Mouse (Mus musculus): Measurements from ENCODE around the gene Srbd1. TPM values are rescaled to one million over a fixed set of nuclear protein-coding genes. Genes with fewer than 3 reads are reported as not detected.

Srbd1 gene
- polyA plus RNA-seq, 1 experiment from 2014 or later: 10.1 TPM

GRCm38 (mm10) chr17:86166567-86167319 lies 21.8 kb upstream of the Srbd1 start:
- WGBS: under 1% methylated on average over 46 of the region's 46 CpGs
- DNase-seq (peak; percentile 90), ATAC-seq (ENCODE audit: insufficient read depth) (peak; percentile 62)
- H3K4me1 ChIP-seq (ENCODE audit: insufficient read depth): peaks cover 24% of the 10 kb centered on the region
- peak overlapping the region; percentile 99 for H3K27ac ChIP-seq (ENCODE audit: low read depth)
- no peaks in the 10 kb centered on the region for H3K36me3 ChIP-seq (ENCODE audit: insufficient read depth)
- H3K27me3 ChIP-seq (ENCODE audit: insufficient read depth, low read length): no peaks in the 10 kb centered on the region
- peak overlapping the region; percentile 83 for H3K9ac ChIP-seq
- peak overlapping the region; percentile 96 for H3K4me2 ChIP-seq
- no peaks in the 10 kb centered on the region for H3K9me3 ChIP-seq (ENCODE audit: low read depth, low read length)
- peak overlapping the region; percentile 75 for H3K4me3 ChIP-seq (ENCODE audit: low read depth, low read length)
- no peak for TF ChIP-seq CTCF (IDR thresholded peaks at IDR 0.05; ENCODE audit: low read depth)

- peak overlapping the region; percentile 75 for H3K4me3 ChIP-seq (ENCODE audit: low read depth, low read length)
Measured at GRCm38 (mm10) chr17:86166051-86166566, 21.1 kb upstream of the Srbd1 start.

GRCm38 (mm10) chr17:86164416-86164815 lies 19.4 kb upstream of the Srbd1 start:
- Histone ChIP-seq H3K27ac (ENCODE audit: low read depth) (no peak overlapping the region), H3K4me3 (ENCODE audit: low read depth, low read length) (no peak overlapping the region), H3K9ac (no peak overlapping the region), H3K9me3 (ENCODE audit: low read depth, low read length) (no peaks in the 10 kb centered on the region), H3K4me1 (ENCODE audit: insufficient read depth) (peaks cover 9% of the 10 kb centered on the region), H3K27me3 (ENCODE audit: insufficient read depth, low read length) (no peaks in the 10 kb centered on the region), H3K4me2 (no peak overlapping the region), H3K36me3 (ENCODE audit: insufficient read depth) (no peaks in the 10 kb centered on the region)
- ATAC-seq (ENCODE audit: insufficient read depth): no peak
- no peak for TF ChIP-seq CTCF (IDR thresholded peaks at IDR 0.05; ENCODE audit: low read depth)
- DNase-seq: no peak
- WGBS: 62% methylated on average over 7 of the region's 7 CpGs

More at GRCm38 (mm10) chr17:86166051-86166566, 21.1 kb upstream of the Srbd1 start:
- peak overlapping the region; percentile 83 for H3K9ac ChIP-seq
- H3K27ac ChIP-seq (ENCODE audit: low read depth): peak overlapping the region; percentile 99
- H3K9me3 ChIP-seq (ENCODE audit: low read depth, low read length): no peaks in the 10 kb centered on the region
- peaks cover 24% of the 10 kb centered on the region for H3K4me1 ChIP-seq (ENCODE audit: insufficient read depth)
- no peak for DNase-seq
- 2% methylated on average over 19 of the region's 19 CpGs for WGBS
- H3K4me2 ChIP-seq: peak overlapping the region; percentile 96
- H3K27me3 ChIP-seq (ENCODE audit: insufficient read depth, low read length): no peaks in the 10 kb centered on the region
- H3K36me3 ChIP-seq (ENCODE audit: insufficient read depth): no peaks in the 10 kb centered on the region
- ATAC-seq (ENCODE audit: insufficient read depth): no peak
- no peak for TF ChIP-seq CTCF (IDR thresholded peaks at IDR 0.05; ENCODE audit: low read depth)

- no peaks in the 10 kb centered on the region for H3K4me1 ChIP-seq (ENCODE audit: insufficient read depth)
- TF ChIP-seq CTCF (IDR thresholded peaks at IDR 0.05; ENCODE audit: low read depth): no peak
- WGBS: 67% methylated on average over 15 of the region's 15 CpGs
- H3K36me3 ChIP-seq (ENCODE audit: insufficient read depth): no peaks in the 10 kb centered on the region
- H3K27me3 ChIP-seq (ENCODE audit: insufficient read depth, low read length): no peaks in the 10 kb centered on the region
- H3K4me3 ChIP-seq (ENCODE audit: low read depth, low read length): no peak overlapping the region
- no peak overlapping the region for H3K9ac ChIP-seq
- no peaks in the 10 kb centered on the region for H3K9me3 ChIP-seq (ENCODE audit: low read depth, low read length)
- DNase-seq (no peak), ATAC-seq (ENCODE audit: insufficient read depth) (no peak)
- H3K27ac ChIP-seq (ENCODE audit: low read depth): no peak overlapping the region
- no peak overlapping the region for H3K4me2 ChIP-seq
Measured at GRCm38 (mm10) chr17:86162672-86163071, 17.7 kb upstream of the Srbd1 start.

GRCm38 (mm10) chr17:86156999-86157398 lies 12.0 kb upstream of the Srbd1 start:
- H3K4me2 ChIP-seq: no peak overlapping the region
- no peaks in the 10 kb centered on the region for H3K36me3 ChIP-seq (ENCODE audit: insufficient read depth)
- no peak overlapping the region for H3K27ac ChIP-seq (ENCODE audit: low read depth)
- no peaks in the 10 kb centered on the region for H3K4me1 ChIP-seq (ENCODE audit: insufficient read depth)
- no peak overlapping the region for H3K4me3 ChIP-seq (ENCODE audit: low read depth, low read length)
- no peaks in the 10 kb centered on the region for H3K9me3 ChIP-seq (ENCODE audit: low read depth, low read length)
- DNase-seq (no peak), ATAC-seq (ENCODE audit: insufficient read depth) (no peak)
- no peaks in the 10 kb centered on the region for H3K27me3 ChIP-seq (ENCODE audit: insufficient read depth, low read length)
- WGBS: 87% methylated on average over 6 of the region's 6 CpGs
- no peak for TF ChIP-seq CTCF (IDR thresholded peaks at IDR 0.05; ENCODE audit: low read depth)
- H3K9ac ChIP-seq: no peak overlapping the region

GRCm38 (mm10) chr17:86150867-86151348 lies 5.9 kb upstream of the Srbd1 start:
- H3K4me1 ChIP-seq (ENCODE audit: insufficient read depth): no peaks in the 10 kb centered on the region
- no peak overlapping the region for H3K4me2 ChIP-seq
- DNase-seq (peak; percentile 91), ATAC-seq (ENCODE audit: insufficient read depth) (peak; percentile 95)
- H3K36me3 ChIP-seq (ENCODE audit: insufficient read depth): no peaks in the 10 kb centered on the region
- no peaks in the 10 kb centered on the region for H3K27me3 ChIP-seq (ENCODE audit: insufficient read depth, low read length)
- no peaks in the 10 kb centered on the region for H3K9me3 ChIP-seq (ENCODE audit: low read depth, low read length)
- no peak overlapping the region for H3K9ac ChIP-seq
- WGBS: 7% methylated on average over 5 of the region's 5 CpGs
- H3K4me3 ChIP-seq (ENCODE audit: low read depth, low read length): no peak overlapping the region
- no peak overlapping the region for H3K27ac ChIP-seq (ENCODE audit: low read depth)
- TF ChIP-seq CTCF (IDR thresholded peaks at IDR 0.05; ENCODE audit: low read depth): no peak

- TF ChIP-seq CTCF (IDR thresholded peaks at IDR 0.05; ENCODE audit: low read depth): no peak
Measured at GRCm38 (mm10) chr17:86149726-86150125, 4.8 kb upstream of the Srbd1 start.

More at GRCm38 (mm10) chr17:86149726-86150125, 4.8 kb upstream of the Srbd1 start:
- H3K27ac ChIP-seq (ENCODE audit: low read depth): no peak overlapping the region
- no peak overlapping the region for H3K4me2 ChIP-seq
- no peak for DNase-seq
- H3K9me3 ChIP-seq (ENCODE audit: low read depth, low read length): no peaks in the 10 kb centered on the region
- no peak overlapping the region for H3K4me3 ChIP-seq (ENCODE audit: low read depth, low read length)
- no peak for ATAC-seq (ENCODE audit: insufficient read depth)
- no peaks in the 10 kb centered on the region for H3K27me3 ChIP-seq (ENCODE audit: insufficient read depth, low read length)
- H3K36me3 ChIP-seq (ENCODE audit: insufficient read depth): no peaks in the 10 kb centered on the region
- WGBS: 81% methylated on average over 1 of the region's 1 CpGs
- no peaks in the 10 kb centered on the region for H3K4me1 ChIP-seq (ENCODE audit: insufficient read depth)
- H3K9ac ChIP-seq: no peak overlapping the region
